Mouse (Mus musculus) bone marrow macrophage, adult 2 months (primary cell): Measurements from ENCODE around the gene Slc25a39.

Experiments
- CTCF ChIP-seq: IDR thresholded peaks from 2 replicates; pipeline ENCODE4 v1.5.1; 2012; ENCODE audit warnings: low read depth, mild to moderate bottlenecking, low read length, moderate library complexity
- POLR2A ChIP-seq: IDR thresholded peaks from 2 replicates; pipeline ENCODE4 v1.6.1; 2012; ENCODE audit warnings: mild to moderate bottlenecking, low read depth, low read length, borderline replicate concordance

GRCm38 (mm10) chr11:102415034-102415802, 7.5 kb upstream of the Slc25a39 start:
- TF ChIP-seq CTCF (no peak), POLR2A (no peak)
